Mouse (Mus musculus): ENCODE measurements around the gene Msl3.

- no peak for TF ChIP-seq CTCF (IDR thresholded peaks at IDR 0.05; ENCODE audit: low read depth)
- TF ChIP-seq EP300 (IDR thresholded peaks at IDR 0.05; ENCODE audit: low read depth) = no peak
Observed at GRCm38 (mm10) chrX:168659275-168659674, 14.4 kb downstream of the Msl3 start.

Data from heart, postnatal 0 days (tissue).